Mouse (Mus musculus): ENCODE measurements at regions not wholly inside any gene's neighbourhood (a gene's known extent, or its start where the extent isn't known, plus 50 kb on each side); places are given as distances from the start of the nearest gene placed in this dataset.

DNA sequence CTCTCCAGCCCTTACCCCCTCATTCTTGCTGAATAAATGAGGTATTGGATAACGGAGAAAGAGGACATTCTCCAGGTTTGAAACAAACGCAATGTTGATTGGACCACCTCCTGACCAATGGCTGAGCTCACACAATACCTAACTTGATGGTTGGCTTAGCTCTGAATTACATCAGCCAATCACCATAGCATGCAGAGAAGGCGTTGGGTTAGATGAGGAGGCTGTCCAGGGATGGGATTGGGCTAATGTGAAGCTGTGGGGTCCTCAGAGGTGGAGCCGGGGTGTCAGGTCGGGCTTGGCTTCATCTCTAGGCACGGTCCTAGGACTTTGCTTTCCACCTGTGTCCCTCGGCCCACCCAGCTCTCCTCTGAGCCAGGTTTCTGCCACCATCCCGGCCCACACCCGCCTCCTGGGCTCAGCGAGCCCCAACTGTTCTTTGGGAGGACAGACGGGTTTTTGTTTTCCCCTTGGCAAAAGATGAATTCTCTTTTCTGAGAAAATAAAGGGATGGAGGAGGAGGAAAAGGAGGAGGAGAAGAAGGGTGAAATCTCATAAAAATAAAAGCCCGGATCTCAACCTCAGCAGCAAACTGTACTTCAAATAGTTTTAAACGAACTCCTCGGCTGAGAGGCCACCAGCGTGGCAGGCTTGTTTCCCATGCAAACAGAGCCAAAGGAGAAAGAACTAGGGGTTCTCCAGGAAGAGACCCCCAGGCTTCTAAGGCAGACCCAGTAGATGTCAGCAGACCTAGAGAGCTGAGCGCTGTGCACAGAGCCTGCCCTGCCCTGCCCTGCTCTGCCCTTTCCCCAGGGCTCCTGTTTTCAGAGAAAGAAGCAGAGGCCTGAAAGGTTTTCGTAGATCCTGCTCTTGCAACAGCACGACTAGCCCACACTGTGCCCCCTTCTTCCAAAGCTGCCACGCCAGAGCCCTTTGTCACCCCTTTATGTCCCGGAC is 78.2 kb downstream of the Tfap2c start:
- no peak for TF ChIP-seq EP300 (IDR thresholded peaks at IDR 0.05; ENCODE audit: low read depth)
- no peak for TF ChIP-seq CTCF (IDR thresholded peaks at IDR 0.05; ENCODE audit: low read depth)

Measured in liver, postnatal 0 days (tissue).